ENCODE assay signal across 9 mouse cellular contexts in the genomic region with DNA sequence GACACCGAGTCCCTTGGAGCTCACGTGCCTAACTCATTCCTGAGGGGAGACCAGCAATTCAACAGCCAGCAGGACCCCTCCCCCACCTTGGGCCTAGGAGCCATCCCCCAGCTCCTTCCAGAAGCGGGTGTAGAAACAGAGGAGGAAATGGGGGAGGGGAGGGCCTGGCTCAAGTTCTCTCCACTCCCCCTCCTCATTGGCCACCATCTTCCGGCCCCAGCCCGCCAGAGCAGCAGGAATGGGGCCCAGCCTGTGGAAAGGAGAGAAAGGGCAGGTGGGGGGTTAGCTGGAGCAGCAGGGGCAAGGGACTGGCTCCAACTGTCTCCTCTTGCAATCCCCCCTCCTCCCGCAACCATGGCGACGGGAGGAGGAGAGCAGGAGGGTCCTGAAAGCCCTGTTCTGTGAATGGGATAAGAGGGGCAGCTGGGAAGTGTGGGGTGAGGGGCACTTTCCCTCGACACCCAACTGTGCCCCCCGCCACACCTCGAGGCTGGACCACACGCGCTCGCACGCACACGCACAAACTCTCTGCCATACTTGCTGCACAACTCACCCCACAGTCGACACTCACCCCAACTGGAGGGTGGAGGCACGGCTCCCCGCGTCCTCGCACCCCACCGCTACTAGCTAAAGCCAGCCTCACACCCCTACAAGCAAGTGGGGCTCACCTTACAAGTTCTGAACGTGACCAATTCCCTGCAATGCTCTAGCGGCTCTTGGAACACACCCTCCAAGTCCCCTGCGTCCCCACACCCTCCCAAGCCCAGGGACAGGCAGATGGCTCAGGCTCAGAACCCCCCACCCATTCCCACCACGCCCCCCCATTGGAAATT. TPM values are rescaled to one million over a fixed set of nuclear protein-coding genes. Genes with fewer than 3 reads are reported as not detected.
DNase-seq lines count a peak whose midpoint lies in the region; ATAC-seq and TF ChIP-seq lines count a peak whose summit lies in the region.
"Had no signal": no experiment of that assay in that cellular context is flagged by ENCODE, and none has a peak within 500 bp of the region (broad histone marks: within the 10 kb centered on the region; RNA-seq: fewer than 3 reads in every experiment).

No protein-coding gene starts in this region.

- no peaks in the 10 kb centered on the region for H3K27me3 ChIP-seq in embryonic facial prominence, embryonic 11.5 days (ENCODE audit: control insufficient read depth, insufficient read depth, low read length)
- H3K27me3 ChIP-seq in hindbrain, embryonic 11.5 days (ENCODE audit: control insufficient read depth, insufficient read depth, low read length), result no peaks in the 10 kb centered on the region
- peaks cover 3% of the 10 kb centered on the region for H3K27me3 ChIP-seq in liver, embryonic 14.5 days (ENCODE audit: control insufficient read depth, insufficient read depth, low read length)
- no peaks in the 10 kb centered on the region for H3K27me3 ChIP-seq in neural tube, embryonic 11.5 days (ENCODE audit: control insufficient read depth, insufficient read depth, low read length)

- no peak for TF ChIP-seq EP300 in liver, embryonic 14.5 days (IDR thresholded peaks at IDR 0.05; ENCODE audit: low read depth)

- peak overlapping the region; percentile 87 for H3K4me3 ChIP-seq in gastrocnemius, adult 2 months
- peak overlapping the region; percentile 85 to 99 for H3K4me3 ChIP-seq in ES-E14 (ENCODE audit: insufficient read depth in 1 of 2, low read depth in 1 of 2, low read length in 2 of 2, poor library complexity in 1 of 2, severe bottlenecking in 1 of 2)
- peak overlapping the region; percentile 76 for H3K4me3 ChIP-seq in embryonic facial prominence, embryonic 11.5 days (ENCODE audit: low read depth, low read length)
- H3K4me3 ChIP-seq in hindbrain, embryonic 11.5 days (ENCODE audit: low read depth, low read length), result peak overlapping the region; percentile 87
- peak overlapping the region; percentile 72 for H3K4me3 ChIP-seq in liver, embryonic 14.5 days (ENCODE audit: insufficient read depth in 1 of 2, low read depth in 2 of 2, low read length in 2 of 2)
- peak overlapping the region; percentile 69 for H3K4me3 ChIP-seq in neural tube, embryonic 11.5 days (ENCODE audit: low read depth, low read length)

- DNase-seq in gastrocnemius, adult 2 months, result peak; percentile 37
- DNase-seq in gastrocnemius, postnatal 10 days, result no peak
- DNase-seq in ES-E14 (ENCODE audit: low read depth, low spot score), result peak; percentile 95
- DNase-seq in embryonic facial prominence, embryonic 11.5 days (ENCODE audit: low spot score), result peak; percentile 98
- DNase-seq in hindbrain, embryonic 11.5 days (ENCODE audit: low spot score), result peak; percentile 94
- DNase-seq in liver, embryonic 14.5 days (ENCODE audit: low read depth in 3 of 3, low spot score in 3 of 3), result no peak
- DNase-seq in neural tube, embryonic 11.5 days (ENCODE audit: low spot score), result peak; percentile 94
- no peak for DNase-seq in thymus, postnatal 36 days

- H3K4me2 ChIP-seq in embryonic facial prominence, embryonic 11.5 days (ENCODE audit: low read depth, low read length), result peak overlapping the region; percentile 92
- peak overlapping the region; percentile 94 for H3K4me2 ChIP-seq in hindbrain, embryonic 11.5 days (replicated peaks; ENCODE audit: low read depth, low read length)
- peak overlapping the region; percentile 86 for H3K4me2 ChIP-seq in liver, embryonic 14.5 days (ENCODE audit: low read depth)
- H3K4me2 ChIP-seq in neural tube, embryonic 11.5 days (ENCODE audit: low read depth), result peak overlapping the region; percentile 96

- peak overlapping the region; percentile 99 for H3K9ac ChIP-seq in ES-E14 (ENCODE audit: insufficient read depth, low read depth, low read length, poor library complexity, severe bottlenecking)
- peak overlapping the region; percentile 95 for H3K9ac ChIP-seq in embryonic facial prominence, embryonic 11.5 days (replicated peaks; ENCODE audit: low read length)
- peak overlapping the region; percentile 98 for H3K9ac ChIP-seq in hindbrain, embryonic 11.5 days (ENCODE audit: low read depth, low read length)
- H3K9ac ChIP-seq in liver, embryonic 14.5 days (replicated peaks), result peak overlapping the region; percentile 82
- peak overlapping the region; percentile 98 for H3K9ac ChIP-seq in neural tube, embryonic 11.5 days (ENCODE audit: low read length)

- intact Hi-C loops in gastrocnemius, adult 2 months (cut with DNase I), result loop anchor here (5.0 kb wide), 1 partner anchor 55 kb away; the partner anchor contains the start of gene Ube2l6

- in situ Hi-C loops in ES-E14 (cut with MboI; ENCODE audit: low sequenced_read_pairs in 2 of 2, unreplicated experiment in 2 of 2), result no loop called here

- H3K27ac ChIP-seq in gastrocnemius, adult 2 months, result peak overlapping the region; percentile 86
- peak overlapping the region; percentile 99 for H3K27ac ChIP-seq in ES-E14 (ENCODE audit: insufficient read depth, low read depth, low read length, poor library complexity, severe bottlenecking)
- peak overlapping the region; percentile 99 for H3K27ac ChIP-seq in embryonic facial prominence, embryonic 11.5 days (replicated peaks; ENCODE audit: low read depth, low read length)
- peak overlapping the region; percentile 99 for H3K27ac ChIP-seq in hindbrain, embryonic 11.5 days (ENCODE audit: low read depth, low read length)
- peak overlapping the region; percentile 46 for H3K27ac ChIP-seq in liver, embryonic 14.5 days
- peak overlapping the region; percentile 98 for H3K27ac ChIP-seq in neural tube, embryonic 11.5 days (ENCODE audit: low read depth, low read length)

- ATAC-seq in embryonic facial prominence, embryonic 11.5 days (replicated peaks; ENCODE audit: insufficient number of reproducible peaks, low FRiP score, low TSS enrichment, low read depth), result peak; percentile 86
- ATAC-seq in hindbrain, embryonic 11.5 days (ENCODE audit: low FRiP score), result peak; percentile 86
- peak; percentile 23 for ATAC-seq in liver, embryonic 14.5 days (ENCODE audit: insufficient read depth)
- ATAC-seq in neural tube, embryonic 11.5 days (ENCODE audit: insufficient read depth, low FRiP score, low TSS enrichment), result peak; percentile 81

- no peaks in the 10 kb centered on the region for H3K9me3 ChIP-seq in ES-E14 (ENCODE audit: control insufficient read depth, insufficient read depth, low read depth, low read length)
- no peaks in the 10 kb centered on the region for H3K9me3 ChIP-seq in embryonic facial prominence, embryonic 11.5 days (replicated peaks; ENCODE audit: control insufficient read depth, low read length)
- no peaks in the 10 kb centered on the region for H3K9me3 ChIP-seq in hindbrain, embryonic 11.5 days (ENCODE audit: control insufficient read depth, low read length)
- H3K9me3 ChIP-seq in liver, embryonic 14.5 days (ENCODE audit: control insufficient read depth, low read length), result no peaks in the 10 kb centered on the region
- H3K9me3 ChIP-seq in neural tube, embryonic 11.5 days (ENCODE audit: control insufficient read depth, low read length), result no peaks in the 10 kb centered on the region

- WGBS in embryonic facial prominence, embryonic 11.5 days, result under 1% methylated on average over 24 of the region's 26 CpGs
- under 1% methylated on average over 25 of the region's 26 CpGs for WGBS in hindbrain, embryonic 11.5 days
- WGBS in liver, embryonic 14.5 days (ENCODE audit: insufficient replicate concordance), result 6% methylated on average over 26 of the region's 26 CpGs
- under 1% methylated on average over 25 of the region's 26 CpGs for WGBS in neural tube, embryonic 11.5 days

- peaks cover 13% of the 10 kb centered on the region for H3K36me3 ChIP-seq in ES-E14 (ENCODE audit: control insufficient read depth, insufficient read depth, low read length, poor library complexity, severe bottlenecking)
- no peaks in the 10 kb centered on the region for H3K36me3 ChIP-seq in embryonic facial prominence, embryonic 11.5 days (replicated peaks; ENCODE audit: control insufficient read depth, insufficient read depth, low read depth, low read length)
- H3K36me3 ChIP-seq in hindbrain, embryonic 11.5 days (ENCODE audit: control insufficient read depth, insufficient read depth, low read length), result no peaks in the 10 kb centered on the region
- peaks cover 33% of the 10 kb centered on the region for H3K36me3 ChIP-seq in liver, embryonic 14.5 days (replicated peaks; ENCODE audit: control insufficient read depth, insufficient read depth, low read depth)
- 0 out of 2 replicates have a peak, but pooled peaks cover 3% of the 10 kb centered on the region for H3K36me3 ChIP-seq in neural tube, embryonic 11.5 days (ENCODE audit: control insufficient read depth, insufficient read depth, low read length)

- TF ChIP-seq CTCF in gastrocnemius, adult 2 months (IDR thresholded peaks at IDR 0.05), result no peak
- TF ChIP-seq CTCF in liver, embryonic 14.5 days (IDR thresholded peaks at IDR 0.05; ENCODE audit: low read depth), result peak; percentile 11; the same call in 1 of the 2 replicates

- peaks cover 5 to 8% of the 10 kb centered on the region in 2 experiments; a peak in 3 of 4 replicates for H3K4me1 ChIP-seq in ES-E14 (ENCODE audit: control insufficient read depth in 2 of 2, insufficient read depth in 2 of 2, low read length in 2 of 2, poor library complexity in 1 of 2)
- H3K4me1 ChIP-seq in embryonic facial prominence, embryonic 11.5 days (ENCODE audit: control insufficient read depth, insufficient read depth, low read length), result no peaks in the 10 kb centered on the region; the same call in 1 of the 2 replicates
- H3K4me1 ChIP-seq in hindbrain, embryonic 11.5 days (replicated peaks; ENCODE audit: control insufficient read depth, insufficient read depth, low read length), result peaks cover 20% of the 10 kb centered on the region
- peaks cover 22 to 52% of the 10 kb centered on the region in 2 experiments for H3K4me1 ChIP-seq in liver, embryonic 14.5 days (replicated peaks; ENCODE audit: control insufficient read depth in 2 of 2, insufficient read depth in 2 of 2, low read length in 1 of 2)
- peaks cover 36% of the 10 kb centered on the region for H3K4me1 ChIP-seq in neural tube, embryonic 11.5 days (ENCODE audit: control insufficient read depth, insufficient read depth, low read length)

RNA-seq across cellular contexts. Expression of gene Gm19426, which starts 0.8 kb away (rescaled TPM):
- total RNA-seq in gastrocnemius, adult 2 months (2021), result not detected
- total RNA-seq in gastrocnemius, postnatal 10 days (2021), result 1 to 10 TPM in 1 of 2 experiments, under 1 TPM in 1; 0.77 to 1.4 TPM
- total RNA-seq in ES-E14 (2012; rRNA removed), result 13.1 and 14.6 TPM in 2 replicates
- 5.9 and 6.4 TPM in 2 replicates for polyA plus RNA-seq in embryonic facial prominence, embryonic 11.5 days (2014; fragmentation: Nextera tagmentation; extraction: Ambion mirVana)
- polyA plus RNA-seq in hindbrain, embryonic 11.5 days (2014; fragmentation: Nextera tagmentation; extraction: Ambion mirVana), result 7.1 TPM in 2 replicates
- polyA plus RNA-seq in liver, embryonic 14.5 days (2012; rRNA removed), result 1.1 and 1.8 TPM in 2 replicates
- 0.98 and 1.1 TPM in 2 replicates for polyA plus RNA-seq in liver, embryonic 14.5 days (2014; fragmentation: Nextera tagmentation; extraction: Ambion mirVana)
- polyA plus RNA-seq in neural tube, embryonic 11.5 days (2014; fragmentation: Nextera tagmentation; extraction: Ambion mirVana), result 4.5 and 5.1 TPM in 2 replicates
- total RNA-seq: MEL had no signal

RNA-seq across cellular contexts. Expression of gene Ypel4, which starts 8.8 kb away (rescaled TPM):
- under 1 TPM; 0.33 to 0.86 TPM for total RNA-seq in gastrocnemius, adult 2 months (2021)
- total RNA-seq in gastrocnemius, postnatal 10 days (2021), result 1 to 10 TPM in 1 of 2 experiments, under 1 TPM in 1; 0.49 to 1.4 TPM
- 0.89 and 1.8 TPM in 2 replicates for total RNA-seq in ES-E14 (2012; rRNA removed)
- 6.2 and 6.6 TPM in 2 replicates for polyA plus RNA-seq in embryonic facial prominence, embryonic 11.5 days (2014; fragmentation: Nextera tagmentation; extraction: Ambion mirVana)
- 13.7 and 16.4 TPM in 2 replicates for polyA plus RNA-seq in hindbrain, embryonic 11.5 days (2014; fragmentation: Nextera tagmentation; extraction: Ambion mirVana)
- polyA plus RNA-seq in liver, embryonic 14.5 days (2012; rRNA removed), result 122 and 145 TPM in 2 replicates
- polyA plus RNA-seq in liver, embryonic 14.5 days (2014; fragmentation: Nextera tagmentation; extraction: Ambion mirVana), result 53.4 and 58.1 TPM in 2 replicates
- 10.5 and 12.9 TPM in 2 replicates for polyA plus RNA-seq in neural tube, embryonic 11.5 days (2014; fragmentation: Nextera tagmentation; extraction: Ambion mirVana)
- total RNA-seq: MEL had no signal

RNA-seq across cellular contexts. Expression of gene Clp1, which starts 15.5 kb away (rescaled TPM):
- 1 to 10 TPM; 4.2 to 5.2 TPM for total RNA-seq in gastrocnemius, adult 2 months (2021)
- total RNA-seq in gastrocnemius, postnatal 10 days (2021), result 1 to 10 TPM; 4.6 to 5.3 TPM
- 28.6 and 36.4 TPM in 2 replicates for total RNA-seq in ES-E14 (2012; rRNA removed)
- polyA plus RNA-seq in embryonic facial prominence, embryonic 11.5 days (2014; fragmentation: Nextera tagmentation; extraction: Ambion mirVana), result 58.5 and 61.1 TPM in 2 replicates
- 44.3 and 53.9 TPM in 2 replicates for polyA plus RNA-seq in hindbrain, embryonic 11.5 days (2014; fragmentation: Nextera tagmentation; extraction: Ambion mirVana)
- 22.1 and 27.5 TPM in 2 replicates for polyA plus RNA-seq in liver, embryonic 14.5 days (2012; rRNA removed)
- 50.9 and 54.6 TPM in 2 replicates for polyA plus RNA-seq in liver, embryonic 14.5 days (2014; fragmentation: Nextera tagmentation; extraction: Ambion mirVana)
- 47.2 and 48.5 TPM in 2 replicates for polyA plus RNA-seq in neural tube, embryonic 11.5 days (2014; fragmentation: Nextera tagmentation; extraction: Ambion mirVana)

RNA-seq across cellular contexts. Expression of gene Zdhhc5, which starts 27.7 kb away (rescaled TPM):
- total RNA-seq in gastrocnemius, adult 2 months (2021), result 10 to 100 TPM; 71.9 to 75.1 TPM
- total RNA-seq in gastrocnemius, postnatal 10 days (2021), result 10 to 100 TPM; 42.7 to 47.9 TPM
- 34.8 and 39.0 TPM in 2 replicates for total RNA-seq in ES-E14 (2012; rRNA removed)
- polyA plus RNA-seq in embryonic facial prominence, embryonic 11.5 days (2014; fragmentation: Nextera tagmentation; extraction: Ambion mirVana), result 25.4 and 25.5 TPM in 2 replicates
- polyA plus RNA-seq in hindbrain, embryonic 11.5 days (2014; fragmentation: Nextera tagmentation; extraction: Ambion mirVana), result 22.5 and 30.1 TPM in 2 replicates
- polyA plus RNA-seq in liver, embryonic 14.5 days (2012; rRNA removed), result 17.2 and 17.4 TPM in 2 replicates
- polyA plus RNA-seq in liver, embryonic 14.5 days (2014; fragmentation: Nextera tagmentation; extraction: Ambion mirVana), result 18.8 and 20.1 TPM in 2 replicates
- 27.4 and 27.6 TPM in 2 replicates for polyA plus RNA-seq in neural tube, embryonic 11.5 days (2014; fragmentation: Nextera tagmentation; extraction: Ambion mirVana)

RNA-seq across cellular contexts. Expression of gene Serping1, which starts 32.6 kb away (rescaled TPM):
- total RNA-seq in gastrocnemius, adult 2 months (2021), result 10 to 100 TPM; 52.3 to 82.6 TPM
- total RNA-seq in gastrocnemius, postnatal 10 days (2021), result 10 to 100 TPM; 74.7 to 84.1 TPM
- 6.3 and 12.2 TPM in 2 replicates for total RNA-seq in ES-E14 (2012; rRNA removed)
- polyA plus RNA-seq in embryonic facial prominence, embryonic 11.5 days (2014; fragmentation: Nextera tagmentation; extraction: Ambion mirVana), result 21.0 and 22.4 TPM in 2 replicates
- 38.0 and 46.1 TPM in 2 replicates for polyA plus RNA-seq in hindbrain, embryonic 11.5 days (2014; fragmentation: Nextera tagmentation; extraction: Ambion mirVana)
- 32.4 and 35.4 TPM in 2 replicates for polyA plus RNA-seq in liver, embryonic 14.5 days (2012; rRNA removed)
- polyA plus RNA-seq in liver, embryonic 14.5 days (2014; fragmentation: Nextera tagmentation; extraction: Ambion mirVana), result 45.4 and 61.5 TPM in 2 replicates
- 30.9 and 31.9 TPM in 2 replicates for polyA plus RNA-seq in neural tube, embryonic 11.5 days (2014; fragmentation: Nextera tagmentation; extraction: Ambion mirVana)
- total RNA-seq: MEL had no signal

Comparison
In these comparisons a context has a peak if more than half of its experiments do, and no peak if none do; other contexts are left out.
1. DNase-seq: peak in gastrocnemius, adult 2 months (single experiment), ES-E14 (single experiment), embryonic facial prominence, embryonic 11.5 days (single experiment), hindbrain, embryonic 11.5 days (single experiment) and neural tube, embryonic 11.5 days (single experiment); none in gastrocnemius, postnatal 10 days (single experiment), liver, embryonic 14.5 days (0 of 3) and thymus, postnatal 36 days (0 of 2).
2. H3K27ac ChIP-seq: peak in every context shown above with its lines; median percentile 99 in ES-E14; 99 in embryonic facial prominence, embryonic 11.5 days; 99 in hindbrain, embryonic 11.5 days; 98 in neural tube, embryonic 11.5 days; 86 in gastrocnemius, adult 2 months; 46 in liver, embryonic 14.5 days.
3. ATAC-seq: peak in every context shown above with its lines; median percentile 86 in embryonic facial prominence, embryonic 11.5 days; 86 in hindbrain, embryonic 11.5 days; 81 in neural tube, embryonic 11.5 days; 23 in liver, embryonic 14.5 days.
4. Peak in every context shown above with its lines, with median percentiles within 50 percentile points of each other: H3K4me3 ChIP-seq, H3K9ac ChIP-seq and H3K4me2 ChIP-seq.